Mouse (Mus musculus) lung, postnatal 4 days (tissue): ENCODE data around the gene Sema3b.
"Not testable (repeated sequence)": the region's sequence is repeated elsewhere in the genome, so short reads cannot be mapped to it uniquely, and the experiment has no call there.

Experiments
- DNase-seq, 2 experiments: peaks; one replicate each; pipeline ENCODE4 v3.0.0; 2021

The Sema3b gene

DNA sequence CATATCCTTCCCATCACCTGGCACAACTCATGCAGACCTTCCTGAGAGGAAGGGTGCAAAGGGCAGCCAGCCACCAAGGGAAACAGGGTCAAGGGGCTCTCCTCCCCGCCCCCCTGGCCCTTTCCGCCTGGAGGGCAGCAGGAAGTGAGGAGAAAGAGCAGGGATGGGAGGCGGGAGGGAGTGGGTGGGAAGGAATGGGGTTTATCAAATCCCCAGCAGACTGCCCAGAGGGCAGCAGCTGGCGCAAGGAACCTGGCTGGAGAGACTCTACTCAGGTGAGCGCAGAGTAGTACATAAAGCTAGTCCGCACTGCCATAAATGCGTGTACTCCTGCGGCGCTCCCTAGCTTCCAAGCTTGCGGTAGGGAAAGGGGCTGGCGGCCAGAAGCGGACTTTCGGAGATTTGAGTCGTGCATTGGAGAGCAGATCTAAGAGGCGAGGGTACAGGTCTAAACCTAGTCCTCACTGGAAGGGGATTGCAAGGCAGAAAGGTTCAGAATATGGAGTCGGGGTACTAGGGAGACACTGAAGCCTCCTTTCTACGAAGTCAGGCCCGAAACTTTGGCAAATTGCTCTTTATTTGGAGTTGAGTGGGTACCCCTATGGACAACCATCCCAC lies 41.2 kb downstream of the Sema3b start, which contains the start of gene Hyal2:
Gene Hyal2, plus strand, starts transcription at position 244 of the 618 bp plus-strand sequence.
- peak; percentile 67 to 82 for DNase-seq

DNA sequence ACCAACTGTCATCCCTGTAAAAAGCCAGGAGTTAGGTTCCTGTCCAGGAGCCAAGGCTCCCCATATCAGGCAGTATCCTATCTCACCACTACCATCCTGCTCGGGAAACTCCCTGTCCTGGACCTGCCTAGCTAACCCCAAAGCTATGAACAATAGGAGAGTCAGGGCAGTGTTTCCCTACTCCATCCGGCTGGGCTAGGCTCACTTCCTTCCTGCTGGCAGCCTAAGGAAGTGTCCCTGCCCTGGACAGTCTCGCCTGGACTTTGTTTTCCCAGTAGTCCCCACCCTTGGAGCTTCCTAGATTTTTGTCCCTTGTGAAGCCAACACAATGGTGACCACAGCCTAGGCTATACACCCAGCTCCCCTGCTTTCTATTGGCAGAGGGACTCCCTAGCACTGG lies 42.2 kb downstream of the Sema3b start:
- peak; percentile 73 to 87 for DNase-seq

DNA sequence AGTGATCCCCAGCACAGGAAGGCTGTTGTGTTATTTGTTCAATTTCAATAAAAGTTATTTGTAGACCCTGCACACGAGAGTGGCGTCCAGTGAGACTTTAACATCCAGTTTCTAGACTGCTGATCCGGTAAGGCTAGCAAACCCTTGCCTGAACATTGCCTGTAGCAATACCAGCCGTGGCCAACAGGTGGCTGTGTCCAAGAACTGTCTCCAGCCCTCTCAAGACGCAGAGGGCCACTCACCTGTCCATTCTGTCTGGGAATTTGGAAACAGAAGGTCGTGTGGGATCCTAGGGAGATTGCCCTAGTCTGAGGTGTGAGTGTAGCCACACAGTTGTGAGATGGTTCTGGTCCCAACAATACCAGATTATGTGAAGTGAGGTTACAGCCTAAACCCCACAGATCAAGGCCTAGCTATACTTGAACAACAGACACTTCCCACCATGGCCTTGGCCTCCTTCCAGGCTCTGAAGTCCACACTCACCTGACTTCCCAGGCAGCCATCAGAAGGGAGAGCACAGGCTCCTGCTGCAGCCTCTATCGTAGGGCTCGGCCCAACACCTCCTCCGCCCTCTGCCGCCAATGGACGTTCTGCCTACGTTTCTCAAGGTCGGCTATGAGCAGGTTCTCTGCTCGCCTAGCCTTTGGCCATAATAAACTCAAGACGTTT lies 42.9 kb downstream of the Sema3b start:
- DNase-seq = peak; percentile 88 to 93

DNA sequence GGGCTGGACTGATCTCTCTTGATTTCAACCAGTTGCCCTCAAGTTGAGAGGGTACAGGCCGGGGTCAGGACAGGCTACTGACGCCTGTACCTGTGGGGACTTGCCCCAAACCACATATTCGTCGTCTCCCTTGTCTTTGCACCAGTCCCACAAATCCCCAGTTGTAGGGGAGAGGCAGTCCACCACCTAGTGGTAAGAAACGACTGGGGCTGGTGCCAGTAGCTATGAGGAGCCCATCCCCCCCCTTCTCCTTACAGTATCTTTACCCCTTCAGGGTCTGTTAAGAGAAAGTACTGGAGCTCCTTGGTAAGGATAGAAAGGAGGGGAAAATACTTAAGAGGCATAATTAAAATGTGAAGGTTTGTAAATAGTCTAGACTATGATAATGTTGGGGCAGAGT lies 43.5 kb downstream of the Sema3b start:
- DNase-seq = not testable (repeated sequence)

DNA sequence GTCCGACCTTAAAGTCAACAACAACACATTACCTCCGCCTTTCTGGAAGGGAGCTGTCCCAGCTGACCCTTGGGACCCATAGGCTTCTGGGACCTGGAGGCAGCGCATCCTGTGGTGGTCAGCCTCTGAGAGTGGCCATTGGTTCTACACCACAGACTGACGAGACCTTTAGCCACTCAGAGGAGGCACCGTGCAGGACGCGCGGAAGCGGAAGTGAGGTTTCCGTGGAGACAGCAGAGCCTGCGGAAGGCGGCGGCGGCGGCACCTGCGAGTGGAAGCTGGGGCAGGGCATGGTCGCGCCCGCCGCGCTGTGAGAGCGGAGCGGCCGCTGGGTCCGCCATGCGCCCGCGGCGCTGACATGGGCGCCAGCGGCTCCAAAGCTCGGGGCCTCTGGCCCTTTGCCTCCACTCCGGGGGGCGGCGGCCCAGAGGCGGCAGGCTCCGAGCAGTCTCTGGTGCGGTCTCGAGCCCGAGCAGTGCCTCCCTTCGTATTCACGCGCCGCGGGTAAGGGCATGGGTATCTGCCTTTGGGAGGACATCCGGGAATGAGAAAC lies 45.9 kb downstream of the Sema3b start, which contains the start of gene Tusc2:
Gene Tusc2, plus strand, starts transcription at position 227 of the 553 bp plus-strand sequence.
- peak; percentile 95 to 96 for DNase-seq

DNA sequence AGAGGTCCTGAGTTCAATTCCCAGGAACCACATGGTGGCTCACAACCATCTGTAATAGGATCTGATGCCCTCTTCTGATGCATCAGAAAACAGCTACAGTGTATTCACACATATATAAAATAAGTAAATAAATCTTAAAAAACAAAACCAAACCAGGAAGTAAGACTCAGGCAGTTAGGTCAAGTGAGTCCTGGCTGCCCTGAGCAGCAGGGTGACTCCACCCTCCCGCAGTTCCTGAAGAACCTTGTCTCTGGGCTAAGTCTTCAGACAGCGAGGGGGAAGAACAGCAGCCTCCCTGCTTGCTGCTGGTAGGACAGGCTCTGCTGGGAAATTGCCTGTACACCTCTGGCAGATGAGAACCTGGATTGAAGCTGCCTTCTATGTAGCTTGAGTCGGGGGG lies 52.7 kb downstream of the Sema3b start:
- DNase-seq = peak in 1 of 2 experiments; percentile 23

DNA sequence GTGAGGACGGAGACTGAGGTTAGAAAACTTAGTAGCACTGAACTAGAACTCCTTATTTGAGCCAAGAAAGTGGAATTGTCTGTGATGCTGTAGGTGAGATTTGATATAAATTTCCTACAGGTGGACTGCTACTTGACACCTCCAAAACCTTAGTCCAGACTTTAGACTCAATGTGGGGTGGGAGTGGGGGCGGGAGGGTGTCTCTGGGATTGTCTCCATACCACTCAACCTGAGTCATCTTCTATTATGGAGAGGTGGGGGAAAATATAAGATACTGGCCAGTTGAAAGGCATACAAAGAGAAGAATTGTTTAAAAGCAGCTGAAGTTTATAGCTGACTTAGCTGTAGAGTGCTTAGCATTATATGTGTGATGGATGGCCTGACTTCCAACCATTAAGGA lies 53.3 kb downstream of the Sema3b start:
- no peak for DNase-seq

DNA sequence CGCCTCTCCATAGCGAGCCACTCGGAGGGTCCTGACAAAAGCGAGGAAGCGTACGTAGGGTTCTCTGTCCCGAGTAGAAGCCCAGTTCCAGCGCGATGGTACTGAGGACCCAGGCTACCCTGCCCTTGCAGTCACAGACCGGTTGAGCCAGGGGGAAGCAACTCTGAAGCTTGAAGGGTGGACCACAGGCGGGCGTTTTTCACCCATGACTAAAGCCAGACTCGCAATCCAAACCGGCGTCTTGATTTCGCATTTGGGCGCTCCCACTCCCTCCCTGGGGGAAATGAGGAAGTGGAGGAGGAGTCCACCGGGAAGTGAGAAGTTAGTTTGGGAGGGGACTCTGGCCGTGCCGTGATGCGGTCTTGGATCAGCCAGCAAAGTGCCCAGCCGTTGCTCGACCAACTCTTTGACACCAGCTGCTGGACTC lies 54.0 kb downstream of the Sema3b start:
- peak; percentile 83 to 84 for DNase-seq

DNA sequence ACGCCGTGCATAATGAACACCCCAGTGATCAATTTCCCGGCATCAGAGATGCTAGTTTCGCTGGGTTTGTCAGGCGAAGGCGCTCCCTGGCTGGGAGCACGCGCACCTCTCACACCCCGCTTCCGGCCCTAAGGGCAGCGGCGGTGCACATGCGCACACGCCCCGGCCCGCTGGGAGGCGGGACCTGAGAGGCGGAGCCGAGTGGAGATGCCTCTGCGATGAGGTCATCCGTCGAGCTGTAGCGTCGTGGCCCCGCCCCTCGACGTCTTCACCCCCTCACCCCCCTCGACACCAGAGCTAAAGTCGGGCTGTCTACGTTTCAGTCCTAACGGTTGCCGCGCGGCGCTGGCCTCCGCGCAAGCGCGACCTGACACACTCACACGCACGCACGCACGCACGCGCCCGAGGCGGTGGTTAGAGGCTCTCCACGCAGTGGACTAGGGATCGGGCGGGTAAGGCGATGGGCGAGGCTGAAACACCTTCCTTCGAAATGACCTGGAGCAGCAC lies 54.7 kb downstream of the Sema3b start:
- DNase-seq = peak; percentile 96 to 98

DNA sequence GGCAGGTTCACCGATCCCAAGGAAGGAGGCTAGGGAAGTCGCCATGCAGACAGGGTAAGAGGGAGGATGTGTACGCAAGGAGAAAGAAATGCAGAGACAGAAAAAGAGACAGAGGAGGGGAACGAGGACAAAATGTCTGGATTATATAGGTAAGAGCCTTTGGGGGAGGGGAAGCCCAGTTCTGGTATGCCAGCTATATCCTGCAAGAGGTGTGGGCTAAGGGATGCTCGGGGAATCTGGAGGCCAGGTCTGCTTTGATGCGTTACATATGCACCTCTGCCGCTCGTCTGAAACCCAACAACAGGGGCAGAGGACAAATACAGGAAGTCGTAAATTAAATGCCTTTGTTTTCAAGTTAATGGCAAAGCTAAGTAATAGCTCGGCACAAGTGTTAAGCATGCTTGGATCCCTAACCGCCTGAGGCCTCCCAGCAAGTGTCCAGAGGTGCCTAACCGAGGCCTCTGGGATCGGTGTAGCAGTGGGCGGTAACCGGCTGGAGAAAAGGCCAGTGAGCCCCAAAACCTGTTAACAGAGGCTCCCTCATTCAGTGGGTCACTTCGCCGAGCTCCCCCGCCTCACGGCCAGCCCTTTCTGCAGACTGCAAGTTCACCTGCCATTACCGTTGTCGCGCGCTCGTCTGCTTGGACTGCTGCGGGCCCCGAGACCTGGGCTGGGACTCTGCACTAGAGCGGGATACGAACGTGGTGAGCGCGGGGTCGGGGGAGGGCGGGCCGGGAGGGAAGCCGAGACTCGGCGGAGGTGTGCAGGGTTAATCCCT lies 55.3 kb downstream of the Sema3b start:
- DNase-seq = peak in 1 of 2 experiments; percentile 51

DNA sequence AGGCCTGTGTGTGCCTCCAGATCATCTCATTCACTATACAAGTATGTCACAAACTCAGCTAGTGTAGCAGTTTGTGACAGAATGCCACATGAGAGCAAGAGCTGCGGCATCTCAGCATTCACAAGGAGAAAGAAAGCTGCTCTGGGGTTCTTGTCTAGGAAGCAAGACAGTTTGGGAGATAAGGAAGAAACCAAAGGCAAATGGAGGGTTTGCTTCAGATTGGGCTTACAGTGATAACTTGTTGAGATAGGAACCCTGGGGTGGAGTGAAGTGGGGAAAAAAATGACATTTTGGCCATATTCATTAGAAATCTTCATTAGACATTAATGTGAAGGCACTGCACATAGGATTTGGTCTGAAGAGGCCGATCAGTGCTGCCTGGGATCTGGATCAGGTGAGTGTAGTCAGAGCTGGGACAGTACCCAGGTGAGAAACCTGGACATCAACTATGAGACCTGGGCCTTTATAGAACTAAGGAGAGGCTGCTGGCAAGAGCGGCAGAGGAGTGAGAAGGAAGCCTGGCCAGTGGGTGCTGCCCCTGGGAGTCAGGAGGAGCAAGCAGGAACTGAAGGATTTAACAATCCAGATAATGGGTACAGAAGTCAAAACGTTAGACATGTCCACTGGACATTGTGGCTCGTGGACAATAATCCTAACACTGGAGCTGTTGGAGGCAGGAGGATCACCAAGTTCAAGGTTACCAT lies 56.2 kb downstream of the Sema3b start:
- no peak for DNase-seq

DNA sequence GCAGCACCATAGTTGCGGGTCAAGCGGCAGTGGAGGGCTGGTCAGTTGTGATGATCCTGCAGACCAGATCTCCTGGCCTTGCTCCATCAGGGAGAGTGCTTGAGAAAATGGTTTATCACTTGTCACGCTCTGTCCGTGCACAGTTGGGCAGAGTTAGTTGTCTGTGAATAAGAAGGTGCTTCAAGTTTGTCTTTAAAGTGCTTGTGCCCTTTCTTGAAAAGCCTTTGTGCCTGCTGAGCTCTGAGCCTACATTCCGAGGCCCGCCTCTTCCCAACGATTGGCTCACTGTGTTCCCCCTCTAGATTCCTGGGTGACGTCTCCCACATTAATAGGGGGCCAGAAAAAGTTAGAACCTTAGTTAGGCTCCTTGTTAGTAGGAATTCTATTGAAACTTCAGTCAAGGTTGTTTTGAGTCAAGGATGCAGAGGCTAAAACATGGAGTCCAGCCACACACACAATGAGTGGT lies 57.1 kb downstream of the Sema3b start:
- no peak for DNase-seq

DNA sequence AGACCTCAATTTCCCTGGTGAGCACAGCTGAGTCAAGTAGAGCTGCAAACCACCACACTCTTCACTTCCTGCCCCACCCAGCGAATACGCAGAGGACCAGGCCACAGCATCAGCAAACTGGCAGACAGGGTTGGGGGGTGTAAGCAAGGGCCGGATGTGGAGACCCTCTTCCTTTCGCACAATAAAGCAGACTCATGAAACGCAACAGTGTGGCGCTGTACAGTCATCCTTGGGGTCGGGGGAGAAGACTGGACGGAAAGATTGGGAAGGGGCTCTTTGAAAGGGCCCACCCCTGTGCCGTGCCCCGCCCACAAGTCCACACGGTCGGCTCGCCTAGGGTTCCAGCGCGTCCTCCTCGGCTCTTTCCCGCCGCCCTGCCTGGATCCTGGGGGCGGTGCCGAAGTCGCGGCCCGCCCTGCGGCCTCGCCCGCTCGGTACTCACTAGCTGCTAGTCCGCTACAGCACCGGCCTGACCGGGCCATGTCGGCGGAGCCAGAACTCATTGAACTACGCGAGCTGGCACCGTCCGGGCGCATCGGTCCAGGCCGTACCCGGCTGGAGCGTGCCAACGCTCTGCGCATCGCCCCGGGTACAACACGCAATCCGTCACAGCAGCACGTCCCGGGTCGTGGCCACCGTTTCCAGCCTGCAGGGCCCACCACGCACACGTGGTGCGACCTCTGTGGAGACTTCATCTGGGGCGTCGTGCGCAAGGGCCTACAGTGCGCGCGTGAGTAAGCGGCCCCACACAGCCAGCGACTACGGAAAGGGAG lies 57.7 kb downstream of the Sema3b start, which contains the start of gene Rassf1:
Gene Rassf1, plus strand, starts transcription at position 439 of the 773 bp plus-strand sequence.
- peak; percentile 79 to 86 for DNase-seq

DNA sequence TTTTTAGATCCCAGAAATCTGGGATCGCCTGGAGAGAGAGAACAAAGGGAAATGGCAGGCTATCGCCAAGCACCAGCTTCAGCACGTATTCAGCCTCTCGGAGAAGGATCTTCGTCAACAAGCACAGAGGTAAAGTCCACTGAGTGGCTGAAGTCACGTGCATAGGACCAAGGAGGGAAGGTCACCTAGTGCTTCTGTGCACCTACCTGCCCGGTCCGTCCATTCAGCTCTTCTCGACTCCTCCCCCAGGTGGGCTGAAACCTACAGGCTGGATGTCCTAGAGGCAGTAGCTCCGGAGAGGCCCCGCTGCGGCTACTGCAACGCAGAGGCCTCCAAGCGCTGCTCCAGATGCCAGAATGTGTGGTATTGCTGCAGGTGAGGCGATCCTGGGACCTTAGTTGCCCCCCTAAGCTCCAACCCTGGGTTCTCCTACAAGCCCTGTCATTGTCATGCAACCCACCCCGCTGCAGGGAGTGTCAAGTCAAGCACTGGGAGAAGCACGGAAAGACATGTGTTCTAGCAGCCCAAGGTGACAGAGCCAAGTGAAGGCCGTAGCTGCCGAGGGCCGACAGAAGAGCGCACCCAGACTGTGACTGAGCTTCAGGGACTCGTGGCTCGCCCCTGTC lies 58.4 kb downstream of the Sema3b start:
- peak in 1 of 2 experiments; percentile 59 for DNase-seq

DNA sequence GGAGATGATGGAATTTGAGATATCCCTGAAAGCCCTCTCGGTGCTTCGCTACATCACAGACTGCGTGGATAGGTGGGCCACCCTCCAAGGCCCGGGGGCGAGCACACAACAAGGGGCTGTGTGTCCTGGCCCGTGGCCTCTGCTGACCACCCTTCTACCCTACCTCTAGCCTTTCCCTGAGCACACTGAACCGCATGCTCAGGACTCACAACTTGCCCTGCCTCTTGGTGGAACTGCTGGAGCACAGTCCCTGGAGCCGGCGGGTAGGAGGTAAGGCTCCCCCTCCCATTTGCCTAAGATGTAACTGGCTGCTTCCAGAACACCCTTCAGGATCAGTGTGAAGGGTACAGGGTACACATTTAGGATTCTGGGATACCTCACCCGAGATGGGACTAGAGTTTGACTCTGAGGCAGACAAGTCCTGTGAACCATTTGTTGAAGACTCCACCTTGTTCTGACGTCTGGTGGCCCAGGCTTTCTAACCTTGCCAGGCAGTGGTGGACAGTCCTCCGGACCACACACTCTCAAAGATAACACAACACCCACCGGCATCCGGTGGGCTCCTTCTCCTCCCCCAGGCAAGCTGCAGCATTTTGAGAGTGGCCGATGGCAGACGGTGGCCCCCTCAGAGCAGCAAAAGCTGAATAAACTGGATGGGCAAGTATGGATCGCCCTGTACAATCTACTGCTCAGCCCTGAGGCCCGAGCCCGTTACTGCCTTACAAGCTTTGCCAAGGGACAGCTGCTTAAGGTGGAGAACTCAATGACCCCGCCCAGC lies 59.5 kb downstream of the Sema3b start:
- DNase-seq = no peak

DNA sequence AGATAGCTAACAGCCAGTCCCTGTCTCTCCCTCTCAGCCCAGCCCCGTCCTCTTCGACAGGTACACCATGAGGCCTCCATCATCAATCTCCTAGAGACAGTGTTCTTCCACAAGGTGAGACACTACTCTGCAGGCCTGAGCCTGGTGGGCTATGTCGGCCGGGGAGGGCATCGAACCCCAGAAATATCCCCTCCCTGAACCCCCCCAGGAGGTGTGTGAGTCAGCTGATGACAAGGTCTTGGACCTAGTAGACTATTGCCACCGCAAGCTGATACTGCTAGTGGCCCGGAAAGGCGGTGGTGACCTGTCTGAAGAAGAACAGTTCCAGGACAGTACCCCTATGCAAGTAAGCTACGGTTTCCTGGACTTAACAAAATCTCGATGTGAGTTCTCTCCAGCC lies 60.2 kb downstream of the Sema3b start:
- DNase-seq = no peak

DNA sequence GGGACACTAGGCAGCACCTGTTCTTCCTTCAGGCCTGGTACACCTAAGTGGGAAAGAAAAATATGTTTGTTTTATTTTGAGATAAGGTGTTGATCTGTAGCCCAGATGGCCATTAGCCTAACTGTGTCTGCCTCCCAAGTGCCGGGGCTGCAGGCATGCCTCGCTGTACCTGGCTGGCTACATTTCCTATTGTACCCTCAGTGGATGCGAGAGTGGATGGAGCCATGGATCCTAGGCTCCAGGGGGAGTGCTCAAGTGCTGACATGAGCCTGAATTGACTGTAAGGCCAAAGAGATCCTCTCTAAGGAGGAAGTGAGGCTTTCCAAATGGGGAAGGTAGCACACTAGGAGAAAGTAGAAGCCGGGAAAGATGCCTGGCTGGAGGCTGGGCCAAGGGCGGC lies 61.1 kb downstream of the Sema3b start:
- DNase-seq = no peak
